Mouse (Mus musculus) forelimb bud, embryonic 11.5 days (tissue): ENCODE data around the gene Galk1.

Experiments
- DNase-seq: peaks from one replicate; pipeline ENCODE4 v3.0.0-alpha.2; 2012; ENCODE audit warnings: low read depth, low spot score

Galk1 gene

DNA sequence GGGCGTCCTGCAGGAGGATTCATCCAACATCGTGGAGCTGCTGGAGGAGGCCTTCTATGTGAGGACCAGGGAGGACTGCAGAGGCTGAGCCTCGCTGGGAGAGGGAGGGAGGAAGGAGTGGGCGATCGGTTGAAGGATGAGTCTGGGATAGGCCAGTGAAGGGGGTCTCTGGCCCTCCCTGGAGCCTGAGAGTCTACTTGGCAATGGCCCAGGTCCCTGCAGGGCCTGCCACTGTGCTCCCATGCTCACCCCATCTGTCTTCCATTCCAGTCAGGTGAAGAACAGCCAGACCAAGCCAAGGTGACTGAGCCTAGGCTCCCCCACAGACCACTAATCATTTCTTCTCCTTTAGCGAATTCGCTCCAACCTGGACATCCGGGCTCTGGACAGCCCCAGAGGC lies 29.2 kb downstream of the Galk1 start:
- DNase-seq: no peak

DNA sequence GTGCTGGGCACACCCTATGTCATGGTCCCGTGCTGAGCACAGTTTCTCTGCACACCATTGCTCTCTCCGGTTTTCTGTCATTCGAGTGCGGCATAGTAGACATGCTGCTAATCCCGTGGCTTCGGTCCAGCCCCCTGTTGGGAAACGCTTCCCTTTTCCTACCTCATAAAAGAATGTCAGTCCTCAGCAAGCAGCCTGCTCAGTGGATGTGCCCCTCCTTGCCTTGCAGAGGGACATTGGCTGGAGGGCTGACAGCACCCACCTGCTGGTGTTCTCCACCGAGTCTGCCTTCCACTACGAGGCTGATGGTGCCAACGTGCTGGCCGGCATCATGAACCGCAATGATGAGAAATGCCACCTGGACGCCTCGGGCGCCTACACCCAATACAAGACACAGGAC lies 30.0 kb downstream of the Galk1 start:
- DNase-seq: no peak

DNA sequence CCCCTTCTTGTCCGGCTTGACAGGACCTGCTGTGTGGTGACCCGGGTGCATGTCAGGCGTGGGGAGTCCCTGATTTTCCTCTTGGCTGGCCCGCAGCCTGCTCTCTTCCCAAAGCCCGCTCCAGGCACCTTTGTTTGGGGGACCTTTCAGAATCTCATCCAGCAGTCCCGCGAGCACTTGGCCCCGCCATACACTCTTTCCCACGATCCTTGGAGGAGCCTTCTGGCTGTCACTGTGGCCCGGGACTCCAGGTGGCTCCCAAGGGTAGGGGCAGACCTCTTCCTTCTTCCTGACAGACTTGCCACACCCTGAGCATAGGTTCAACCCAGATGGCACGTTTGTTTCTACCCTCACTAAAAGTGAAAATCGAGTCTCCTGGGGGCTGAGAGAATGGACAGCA lies 37.0 kb downstream of the Galk1 start:
- no peak for DNase-seq

DNA sequence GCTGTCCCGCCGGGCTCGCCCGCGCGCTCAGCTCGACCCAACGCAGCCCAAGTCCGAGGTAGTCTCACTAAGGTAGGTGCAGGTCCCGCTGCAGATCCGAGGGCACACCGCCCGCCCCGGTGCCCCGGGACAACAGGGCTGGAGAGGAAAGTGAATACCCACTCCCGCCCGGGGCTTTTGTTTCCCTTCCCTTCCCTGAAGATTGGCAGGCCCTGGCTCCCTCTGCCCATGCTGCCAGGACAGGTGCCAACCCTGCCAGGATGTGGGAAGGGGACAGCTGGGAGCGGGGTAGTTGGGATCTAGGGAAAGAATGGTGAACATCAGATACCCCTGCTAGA lies 37.5 kb downstream of the Galk1 start:
- no peak for DNase-seq

DNA sequence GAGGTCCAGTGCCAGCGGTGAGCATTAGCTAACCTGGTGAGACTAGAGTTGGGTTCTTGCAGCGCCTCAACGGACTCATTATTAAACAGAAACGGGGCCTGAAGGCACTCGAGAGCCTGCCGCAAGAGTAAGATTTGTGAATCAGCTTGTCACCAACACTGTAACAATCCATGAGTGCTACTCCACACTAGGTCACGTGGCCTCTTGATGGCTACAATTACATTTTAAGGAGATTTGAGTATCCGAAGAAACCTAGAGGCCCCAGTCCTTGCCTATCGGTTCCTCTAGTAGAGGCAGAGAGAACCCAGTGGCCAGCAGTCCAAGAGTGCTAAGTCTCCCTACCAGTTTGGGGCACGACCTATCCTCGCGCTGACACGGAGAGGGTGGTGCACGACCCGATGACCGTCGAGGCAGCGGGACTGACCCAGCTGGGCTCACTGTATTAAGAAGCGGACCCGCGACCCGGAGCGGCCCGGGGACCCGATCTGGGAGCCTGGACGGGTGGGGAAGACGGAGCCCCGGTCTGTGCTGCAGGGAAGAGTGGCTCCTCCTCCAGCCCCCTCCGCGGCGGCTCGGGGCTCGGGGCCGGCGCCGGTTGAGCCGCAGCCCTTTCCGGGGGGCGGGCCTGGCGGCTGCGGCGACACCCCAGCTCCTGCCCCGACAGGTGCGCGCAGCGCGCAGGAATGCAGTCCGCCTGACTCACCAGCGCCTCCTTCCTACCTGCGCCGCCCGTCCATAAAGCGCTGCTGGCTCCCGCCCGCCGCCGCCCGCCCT lies 38.0 kb downstream of the Galk1 start, which contains the start of gene Itgb4:
Gene Itgb4, plus strand, starts transcription at position 401 of the 774 bp plus-strand sequence.
- DNase-seq: no peak

DNA sequence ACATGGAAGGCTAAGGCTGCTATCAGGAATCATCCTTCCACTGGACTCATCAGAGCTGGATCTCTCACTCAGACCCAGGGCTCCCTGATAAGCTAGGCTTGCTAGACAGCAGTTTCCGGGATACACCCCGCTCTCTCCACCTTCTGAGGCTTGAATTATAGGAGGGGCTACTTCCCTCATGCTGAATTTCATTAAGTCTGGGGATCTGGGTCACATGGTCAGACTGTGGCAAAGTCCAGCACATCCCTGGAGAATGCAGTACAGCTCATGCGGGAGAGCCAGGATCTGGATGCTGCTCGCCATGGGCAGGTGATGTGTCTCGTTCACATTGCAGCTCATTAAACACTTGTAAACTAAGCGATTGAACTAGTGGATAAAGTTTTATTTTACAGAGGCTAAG lies 41.5 kb downstream of the Galk1 start:
- no peak for DNase-seq

DNA sequence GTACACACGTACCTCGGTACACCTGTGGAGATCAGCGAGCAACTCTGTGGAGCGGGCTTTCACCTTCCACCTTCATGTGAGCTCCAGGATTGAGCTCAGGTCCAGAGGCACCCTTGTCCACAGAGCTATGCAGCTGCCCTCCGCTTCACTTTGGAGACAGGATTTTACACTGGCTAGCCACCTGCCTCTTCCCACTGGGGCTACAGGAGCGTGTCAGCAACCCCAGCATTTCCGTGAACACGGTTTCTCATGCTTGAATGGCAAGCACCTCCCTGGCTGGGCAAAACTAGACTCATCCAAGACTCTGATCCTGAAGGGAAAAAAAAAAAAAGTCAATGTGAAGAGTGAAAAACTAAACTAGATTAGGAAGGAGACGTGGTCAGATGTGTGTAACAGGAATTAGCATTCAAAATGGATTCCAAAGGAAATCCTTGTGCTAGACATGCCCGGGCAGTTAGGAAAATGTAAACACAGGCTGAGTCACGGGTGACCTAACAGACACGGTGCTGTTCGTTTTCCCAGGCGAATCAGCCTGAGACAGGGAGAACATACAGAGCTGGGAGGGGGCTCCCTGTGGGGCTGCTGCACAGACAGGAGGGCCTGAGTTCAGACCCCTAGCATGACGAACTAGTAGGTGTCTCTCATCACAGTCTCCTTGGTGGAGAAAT lies 42.4 kb downstream of the Galk1 start:
- no peak for DNase-seq

DNA sequence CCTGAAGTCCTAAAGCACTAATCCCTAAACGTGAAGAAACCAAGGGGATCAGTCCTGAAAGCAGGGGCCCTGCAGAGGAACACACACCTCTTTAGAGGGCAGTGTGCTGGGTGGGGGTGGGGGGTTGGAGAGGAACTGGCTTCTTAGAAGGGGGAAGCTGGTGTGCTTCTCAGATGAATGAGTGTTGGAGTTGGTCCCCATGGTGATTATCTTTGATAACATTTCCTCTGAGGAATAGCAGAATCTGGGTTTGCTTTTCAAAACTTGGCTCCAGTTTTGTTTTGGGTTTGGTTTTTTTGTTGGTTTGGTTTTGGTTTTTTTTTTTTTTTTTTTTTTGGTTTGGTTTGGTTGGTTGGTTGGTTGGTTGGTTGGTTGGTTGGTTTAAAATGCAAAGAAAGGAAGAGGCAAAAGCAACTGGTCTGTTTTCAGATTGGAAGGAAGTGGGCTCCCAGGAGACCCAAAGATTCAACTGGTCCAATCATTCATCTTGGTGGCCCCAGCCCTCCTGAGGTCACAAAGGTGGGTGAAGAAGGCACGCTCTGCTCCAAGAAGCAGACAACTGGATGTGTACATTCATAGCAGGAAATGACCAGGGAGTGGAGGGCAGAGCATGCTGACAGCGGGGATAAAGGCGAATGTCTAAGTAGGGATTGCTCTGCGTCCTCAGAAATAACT lies 43.7 kb downstream of the Galk1 start:
- no peak for DNase-seq

DNA sequence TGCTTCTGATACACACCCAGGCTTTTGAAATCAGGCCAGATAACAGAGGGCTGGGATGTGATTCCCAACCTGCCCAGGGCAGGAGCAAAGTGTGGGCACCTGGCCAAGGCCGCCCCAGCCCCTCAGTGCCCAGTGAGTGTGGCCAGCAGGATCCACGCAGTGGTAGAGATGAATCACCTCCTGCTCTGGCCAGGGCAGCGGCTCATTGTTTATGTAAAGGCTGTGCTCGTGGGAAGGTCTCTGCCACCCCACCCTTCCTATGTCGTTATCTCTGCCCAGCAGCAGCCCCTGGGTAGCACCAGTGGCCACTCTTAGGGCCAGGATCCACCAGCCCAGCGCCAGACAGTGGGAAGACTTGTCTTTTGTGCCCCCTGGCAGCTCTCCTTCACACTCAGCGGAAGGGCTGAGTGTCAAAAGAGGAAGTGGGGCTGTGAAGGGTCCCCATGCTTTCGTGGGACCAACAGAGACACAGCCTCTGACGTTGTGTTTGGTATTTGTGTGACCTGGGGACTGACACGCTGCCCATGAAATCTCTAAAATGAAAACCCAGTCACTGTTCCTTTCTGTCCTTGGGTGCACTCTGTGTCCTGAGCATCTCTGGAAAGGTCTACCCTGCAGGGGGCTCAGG lies 47.4 kb downstream of the Galk1 start:
- no peak for DNase-seq

DNA sequence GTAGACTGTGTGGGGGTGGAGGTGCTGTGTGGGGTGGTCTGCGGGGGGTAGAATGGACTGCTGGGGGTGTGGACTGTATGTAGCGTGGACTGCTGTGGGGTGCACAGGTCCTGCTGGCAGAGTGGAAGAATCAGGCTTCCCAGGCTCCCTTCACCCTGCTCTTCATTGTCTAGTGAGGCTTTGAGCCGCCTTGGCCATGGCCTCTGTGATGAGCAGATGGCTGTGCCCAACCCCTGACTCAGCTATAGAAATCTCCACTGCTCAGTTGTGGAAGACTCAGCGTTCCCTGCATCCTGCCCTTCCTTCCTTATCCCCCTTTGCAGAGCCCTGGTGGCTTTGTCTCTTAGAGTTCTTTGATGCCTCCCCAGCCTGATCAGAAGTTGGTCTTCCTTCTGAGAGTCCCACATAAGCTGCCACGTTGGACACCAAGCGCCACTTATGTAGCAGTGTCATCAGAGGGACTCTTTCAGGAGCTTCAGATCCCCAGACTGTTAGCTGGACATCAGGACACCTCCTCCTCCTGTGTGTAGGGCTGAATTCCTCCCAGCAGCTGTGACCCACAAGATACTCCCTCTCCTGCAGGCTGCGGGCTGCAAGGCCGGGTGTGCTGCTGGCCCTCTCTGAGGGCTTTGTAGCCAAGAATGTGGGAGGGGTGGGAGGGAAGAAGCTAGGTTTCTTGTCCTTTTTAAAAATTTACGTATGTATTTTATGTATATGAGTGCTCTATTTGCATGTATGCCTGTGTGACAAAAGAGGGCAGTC lies 49.7 kb downstream of the Galk1 start:
- no peak for DNase-seq

DNA sequence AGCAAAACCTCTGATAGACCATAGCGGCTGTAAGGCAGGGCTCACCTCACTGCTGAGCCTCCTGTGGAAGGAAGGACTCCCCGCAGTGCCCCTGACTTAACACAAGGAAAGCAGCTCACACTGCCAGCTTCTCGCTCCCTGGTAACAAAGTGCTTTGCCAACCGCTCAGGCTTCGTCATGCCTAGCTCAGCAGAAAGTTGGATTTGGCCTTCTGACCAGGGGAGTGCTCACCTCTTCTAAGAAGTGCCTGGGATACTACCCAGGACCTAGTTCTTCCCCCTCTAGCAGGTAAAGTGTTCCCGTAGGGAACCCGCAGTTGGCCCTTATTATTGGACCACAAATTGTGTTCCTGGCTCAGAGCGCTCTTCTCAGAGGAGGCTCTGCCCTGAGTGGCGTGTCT lies 53.5 kb downstream of the Galk1 start:
- DNase-seq: no peak
